Mouse (Mus musculus) forelimb bud, embryonic 11.5 days (tissue): Measurements from ENCODE around the gene Ctbp2.

ENCODE experiments used
- DNase-seq: peaks from one replicate; pipeline ENCODE4 v3.0.0-alpha.2; 2012; ENCODE audit warnings: low read depth, low spot score

Gene Ctbp2

DNA sequence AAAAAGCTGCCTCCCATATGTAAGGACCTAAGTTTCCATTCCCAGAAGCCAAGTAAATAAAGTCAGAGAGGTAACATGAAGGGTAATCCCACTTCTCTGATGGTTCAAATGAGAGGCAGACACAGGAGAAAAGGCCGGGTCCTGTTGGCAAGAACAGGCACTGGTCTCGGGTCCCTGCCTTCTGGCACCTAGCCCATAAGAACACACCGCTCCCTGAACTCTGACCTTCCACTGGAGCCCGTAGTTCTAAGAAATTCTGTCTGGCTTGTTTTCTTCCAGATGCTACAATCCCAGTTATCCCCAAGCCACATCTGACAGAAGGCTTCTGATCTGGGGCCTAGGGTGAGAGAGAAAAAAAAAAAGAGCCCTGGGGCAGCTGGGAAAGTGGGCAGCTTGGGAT, 35.7 kb downstream of the Ctbp2 start:
- DNase-seq, result no peak

DNA sequence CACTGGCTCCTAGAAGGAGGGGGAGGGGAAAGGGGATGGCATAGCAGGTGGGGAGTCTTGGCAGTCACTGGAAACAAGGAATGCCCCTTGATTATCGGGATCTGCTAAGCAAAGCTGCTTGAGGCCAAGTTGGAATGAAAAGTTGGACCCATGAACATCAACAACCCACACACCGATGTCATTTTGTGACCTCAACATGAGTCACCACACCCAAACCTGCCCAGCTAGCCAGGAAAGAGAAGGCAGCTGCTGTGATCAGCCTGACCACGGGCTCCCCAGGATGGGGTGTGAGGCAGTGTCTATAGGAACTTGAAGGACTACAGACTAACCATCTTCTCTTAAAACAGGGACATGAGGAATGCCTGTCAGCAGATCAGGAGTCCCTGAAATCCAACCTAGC, 38.7 kb downstream of the Ctbp2 start:
- DNase-seq, result no peak

DNA sequence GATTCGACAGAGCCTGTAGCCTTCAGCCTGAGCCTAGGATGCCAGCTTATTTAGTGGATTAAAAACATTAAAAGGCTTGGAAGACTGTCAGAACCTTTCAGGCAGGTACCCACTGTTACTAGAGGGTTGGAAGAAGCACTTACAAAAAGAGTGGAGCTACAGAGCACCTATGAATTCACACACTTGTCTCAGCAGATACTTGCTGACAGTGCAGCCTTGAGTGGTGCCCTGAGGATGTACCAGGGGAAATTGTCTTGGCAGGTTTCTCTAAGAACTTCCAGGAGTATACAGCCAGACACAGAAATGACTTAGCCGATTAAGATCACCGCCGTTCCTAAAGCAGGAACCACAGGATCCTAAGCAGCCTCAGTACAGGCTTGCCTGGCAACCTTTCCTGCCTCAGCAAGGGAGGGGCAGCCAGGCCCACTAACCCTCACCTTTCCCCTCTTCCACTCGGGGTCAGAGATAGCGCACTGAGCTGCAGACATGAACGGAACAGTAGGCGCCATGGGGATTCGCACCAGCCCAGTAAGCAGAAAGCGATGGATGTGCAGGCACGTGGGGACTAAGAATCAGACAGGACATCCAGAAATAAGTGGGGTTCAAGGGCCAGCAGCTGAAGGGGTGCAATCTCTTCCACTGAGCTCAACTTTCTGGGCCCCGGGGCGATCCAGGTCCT, 40.1 kb downstream of the Ctbp2 start:
- DNase-seq, result no peak

DNA sequence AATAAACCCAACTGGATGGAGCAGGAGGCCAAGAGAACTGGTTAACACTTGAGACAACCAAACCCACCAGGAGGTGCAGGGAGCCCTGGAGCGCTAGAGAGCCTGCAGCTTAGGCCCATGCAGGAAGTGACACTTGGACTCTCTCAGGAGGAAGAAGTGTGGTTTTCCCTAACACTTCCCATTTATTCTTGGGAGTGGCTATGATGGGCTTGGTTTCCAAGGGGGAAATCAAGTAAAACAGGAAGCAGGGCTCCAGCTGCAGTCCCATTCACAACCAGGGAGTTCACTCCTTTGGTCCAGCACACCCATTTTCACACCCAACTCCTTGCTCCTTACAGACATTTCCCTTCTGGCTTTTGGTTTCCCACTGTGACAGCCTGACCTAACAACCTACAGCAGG, 45.2 kb downstream of the Ctbp2 start:
- no peak for DNase-seq

DNA sequence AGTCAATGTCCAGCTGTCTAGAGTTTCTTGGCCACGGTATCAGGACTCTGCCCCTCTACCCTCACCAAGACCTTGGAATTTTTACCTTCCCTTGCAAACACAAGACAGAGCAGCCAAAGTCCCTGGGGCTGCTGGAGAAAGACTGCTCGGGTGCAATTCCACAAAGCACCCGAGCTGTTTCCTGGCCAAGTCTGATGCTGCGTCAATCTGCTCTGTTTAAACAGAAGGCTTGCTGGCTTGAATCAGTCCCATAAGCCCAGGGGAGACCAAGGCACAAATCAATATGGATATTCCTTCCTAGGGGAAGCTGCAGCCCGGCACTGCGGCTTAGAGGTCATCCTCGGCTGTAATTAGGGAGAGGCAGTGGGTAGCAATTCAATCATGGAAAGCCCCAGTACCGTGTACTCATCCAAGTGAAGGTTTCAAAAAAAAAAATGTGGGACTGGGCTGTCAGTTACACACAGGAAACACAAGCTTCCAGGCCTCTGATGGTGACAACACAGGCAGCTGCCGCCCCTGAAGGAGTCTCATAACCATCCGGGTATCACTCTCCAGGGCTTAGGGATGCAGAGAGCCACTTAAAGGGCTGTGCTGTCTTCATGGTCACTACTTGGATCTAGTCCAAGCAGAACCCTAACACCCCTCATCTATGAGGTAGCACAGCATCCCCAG, 49.6 kb downstream of the Ctbp2 start:
- DNase-seq, result no peak

DNA sequence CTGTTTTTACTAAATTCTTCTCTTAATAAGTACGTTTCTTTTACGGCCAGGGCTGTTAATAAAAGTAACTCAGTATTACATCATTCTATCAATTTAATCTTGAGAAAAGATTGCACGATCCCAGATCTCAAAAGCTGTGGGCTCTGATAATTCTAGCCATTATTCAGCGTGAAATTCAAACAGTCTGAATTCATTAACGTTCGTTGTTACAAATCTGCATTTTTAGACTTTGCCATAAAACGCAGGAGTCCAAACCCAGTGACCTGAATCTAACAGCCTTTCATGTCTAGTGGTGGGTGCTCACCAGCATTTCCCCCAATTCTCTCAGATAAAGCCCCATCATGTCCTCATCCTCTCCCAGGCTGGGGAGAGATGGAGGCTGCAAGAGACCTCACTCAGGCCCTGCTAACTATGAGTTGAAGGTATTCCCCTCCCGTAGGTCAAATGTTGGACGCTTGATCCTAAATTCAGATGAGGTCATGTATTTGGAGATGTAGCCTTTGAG, 51.0 kb downstream of the Ctbp2 start:
- no peak for DNase-seq

DNA sequence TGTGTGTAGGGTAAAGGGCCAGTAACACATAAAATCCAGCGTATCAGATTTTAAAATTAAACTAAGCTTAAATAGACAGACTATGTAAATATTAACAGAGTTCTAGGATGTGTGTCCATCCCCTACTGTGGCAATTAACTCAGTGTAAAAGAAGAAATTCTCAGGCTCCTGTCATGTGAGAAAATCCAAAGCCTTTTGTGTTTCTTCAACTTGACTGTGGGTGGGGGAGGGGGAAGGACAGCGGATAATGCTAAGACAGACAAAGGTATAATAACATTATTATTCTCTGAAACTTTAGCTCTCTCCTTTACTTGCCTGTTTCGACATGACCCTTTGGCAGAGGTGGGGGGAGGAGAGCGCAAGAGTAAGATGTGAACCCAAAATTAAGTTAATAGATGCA, 51.6 kb downstream of the Ctbp2 start:
- DNase-seq, result no peak

DNA sequence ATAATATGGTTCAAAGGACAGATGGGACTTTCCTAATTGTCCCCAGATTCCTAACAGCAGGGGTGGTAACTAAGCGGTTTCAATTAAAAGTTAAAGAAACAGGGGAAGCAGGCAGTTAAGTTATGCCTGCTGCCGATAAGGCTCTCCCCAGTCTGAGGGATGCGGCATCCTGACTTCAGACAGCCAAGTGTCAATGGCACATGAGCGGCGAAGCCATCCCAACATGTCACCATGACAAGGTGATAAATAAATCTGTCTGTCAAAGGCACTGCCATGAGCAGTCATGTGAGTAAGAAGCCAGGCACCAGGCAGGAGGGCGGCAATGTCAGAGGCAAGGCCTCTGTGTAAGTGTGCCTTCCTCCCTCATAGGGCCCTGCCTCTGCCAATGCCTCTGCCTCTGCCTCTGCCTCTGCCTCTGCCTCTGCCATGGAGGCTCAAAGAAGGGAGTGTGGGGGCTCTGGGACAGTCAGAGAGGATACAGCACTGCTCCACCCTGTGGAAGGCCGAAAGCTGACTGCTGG, 56.8 kb downstream of the Ctbp2 start:
- DNase-seq, result no peak

DNA sequence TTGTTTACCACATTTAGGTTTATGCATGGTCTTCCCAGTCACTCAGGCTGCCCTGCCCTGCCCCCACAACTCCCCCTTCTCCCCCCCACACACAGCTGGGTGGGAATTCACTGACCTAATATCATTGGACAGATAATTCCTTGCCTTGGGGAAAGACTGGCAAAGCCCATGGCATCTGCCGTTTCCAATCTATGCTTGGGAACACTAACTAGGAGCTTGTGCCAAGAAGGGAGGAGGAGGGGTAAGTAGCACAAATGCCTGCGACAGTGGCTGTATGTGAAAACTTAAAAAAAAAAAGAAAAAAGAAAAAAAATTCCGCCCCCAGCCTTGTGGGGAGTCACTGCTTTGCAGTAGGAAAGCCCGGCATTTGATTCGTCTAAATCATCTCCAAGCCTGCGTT, 57.4 kb downstream of the Ctbp2 start:
- DNase-seq, result no peak

DNA sequence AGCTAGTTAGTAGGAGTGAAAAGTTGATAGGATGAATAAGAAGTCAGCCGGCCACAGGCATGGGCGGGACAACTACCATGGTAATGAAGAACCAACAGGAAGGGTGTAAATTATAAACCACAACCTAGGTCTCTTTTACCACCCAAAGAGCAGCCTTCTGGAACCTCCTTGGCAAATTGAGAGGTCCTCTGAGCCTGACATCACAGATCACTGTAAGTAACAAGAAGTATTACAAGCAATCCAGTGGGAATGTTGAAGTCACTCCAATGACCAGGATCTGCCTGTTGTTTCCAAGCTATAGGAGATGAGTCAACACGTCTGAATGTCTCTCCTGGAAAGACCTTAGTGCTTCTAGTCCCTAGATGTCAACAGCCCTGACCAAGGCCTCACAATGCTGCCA, 62.1 kb downstream of the Ctbp2 start:
- no peak for DNase-seq

DNA sequence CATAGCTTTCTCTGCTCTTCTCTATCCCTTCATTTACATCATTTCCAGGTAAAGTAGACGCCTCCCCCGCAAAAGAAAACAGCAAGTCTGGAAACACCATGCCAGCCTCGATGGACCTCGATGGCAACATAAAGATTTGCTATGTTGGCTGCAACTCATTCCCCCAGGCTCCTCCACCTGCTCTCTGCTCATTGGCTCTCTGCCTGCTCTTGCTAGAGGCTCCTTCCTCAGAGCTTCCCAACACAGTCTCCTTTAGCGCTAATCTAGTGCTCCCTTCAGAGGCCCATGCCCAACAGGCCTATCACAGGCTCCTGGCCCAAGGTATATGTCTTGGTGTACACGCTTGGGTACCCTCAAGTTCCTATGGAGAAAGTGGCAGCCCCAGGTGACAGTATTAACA, 64.0 kb downstream of the Ctbp2 start:
- DNase-seq, result no peak

DNA sequence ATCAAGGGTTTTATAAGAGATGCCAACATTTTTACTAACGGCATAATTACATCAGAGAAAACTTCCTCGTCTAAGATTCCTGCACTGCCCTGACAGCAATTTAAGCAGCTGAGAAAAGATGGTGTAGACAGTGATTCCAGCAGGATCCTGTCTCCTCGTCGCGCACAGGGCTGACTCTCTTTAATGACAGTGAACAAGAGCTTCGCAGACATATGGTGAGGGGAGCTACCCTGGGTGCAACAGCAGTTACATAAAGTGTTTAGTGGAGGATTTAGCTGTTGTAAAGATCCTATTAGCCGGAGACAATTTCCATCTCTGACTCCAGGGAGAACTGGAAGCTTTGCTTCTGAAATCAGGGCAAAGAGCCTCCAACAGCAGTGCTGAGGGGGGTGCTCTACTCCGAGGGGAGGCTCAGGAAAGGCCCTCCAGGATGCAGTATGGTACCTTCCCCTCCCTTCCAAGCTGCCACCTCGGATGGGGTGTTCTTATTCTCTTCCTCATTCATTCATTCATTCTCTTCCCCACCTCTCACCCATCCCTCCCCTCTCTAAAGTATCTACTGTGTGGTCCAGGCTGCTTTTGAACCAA, 64.5 kb downstream of the Ctbp2 start:
- DNase-seq, result no peak

DNA sequence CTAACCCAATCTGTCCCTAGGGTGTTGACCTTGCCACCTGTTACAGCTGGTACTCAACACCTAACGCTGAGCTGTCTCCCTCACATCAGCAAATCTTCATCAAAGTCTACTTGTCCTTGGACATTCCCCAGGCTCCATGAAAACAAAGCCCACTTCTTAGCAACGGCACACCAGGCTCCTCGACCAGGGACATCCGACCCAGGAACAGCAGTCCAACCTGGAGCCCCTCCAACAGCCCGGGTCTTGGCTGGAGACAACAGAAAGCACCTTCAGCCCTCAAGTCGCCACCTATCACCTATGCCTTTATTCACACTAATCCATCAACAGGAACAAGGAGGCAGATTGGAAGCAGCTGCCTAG, 65.0 kb downstream of the Ctbp2 start:
- DNase-seq, result no peak

DNA sequence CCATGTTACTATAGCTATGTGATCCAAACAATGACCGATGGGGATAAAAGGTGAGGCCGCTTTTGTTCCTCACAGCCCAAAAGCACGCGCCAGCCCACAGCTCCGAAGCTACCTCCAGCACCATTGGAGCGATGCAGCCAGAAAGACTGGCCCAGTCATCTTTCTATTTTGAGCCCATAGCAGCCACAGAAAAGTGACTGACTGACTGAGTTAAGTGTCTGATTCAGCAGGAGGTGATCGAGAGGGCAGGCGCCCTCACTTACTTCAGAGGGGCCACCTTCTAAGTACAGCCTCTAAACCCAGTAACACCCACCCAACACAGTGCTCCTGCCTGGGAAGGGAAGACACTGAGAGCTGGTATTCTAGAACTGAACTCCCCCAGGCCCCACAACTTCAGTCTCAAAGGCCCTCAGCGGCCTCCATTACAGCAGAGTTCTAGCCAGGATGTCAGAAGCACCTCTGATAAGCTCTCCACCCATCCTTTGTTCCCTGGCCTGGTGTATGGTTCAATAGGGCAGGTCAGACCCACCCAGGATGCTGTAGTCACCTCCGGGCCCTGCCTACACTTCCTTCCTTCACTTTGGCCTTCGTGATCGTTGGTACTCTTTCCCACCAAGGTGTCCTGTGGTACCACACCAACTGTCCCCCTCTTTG, 65.5 kb downstream of the Ctbp2 start:
- DNase-seq, result no peak

DNA sequence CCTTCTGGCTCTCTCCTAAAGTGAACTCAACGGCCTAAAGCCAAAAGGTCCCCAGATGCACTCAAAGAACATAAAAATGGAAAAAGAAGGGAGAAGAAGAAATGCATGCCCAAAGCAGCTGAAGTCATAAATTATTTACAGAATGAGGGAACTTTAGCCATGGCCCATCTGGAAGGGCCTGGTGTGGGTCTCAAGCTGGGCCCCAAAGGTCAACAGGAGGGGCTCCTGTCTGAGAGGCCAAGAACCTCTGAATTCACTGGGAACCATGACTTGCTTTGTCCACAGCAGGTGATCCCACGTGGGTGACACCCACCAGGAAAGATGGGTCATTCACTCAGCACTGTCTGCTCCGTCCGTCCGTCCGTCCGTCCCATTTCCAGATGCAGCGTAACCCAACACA, 67.2 kb downstream of the Ctbp2 start:
- no peak for DNase-seq

DNA sequence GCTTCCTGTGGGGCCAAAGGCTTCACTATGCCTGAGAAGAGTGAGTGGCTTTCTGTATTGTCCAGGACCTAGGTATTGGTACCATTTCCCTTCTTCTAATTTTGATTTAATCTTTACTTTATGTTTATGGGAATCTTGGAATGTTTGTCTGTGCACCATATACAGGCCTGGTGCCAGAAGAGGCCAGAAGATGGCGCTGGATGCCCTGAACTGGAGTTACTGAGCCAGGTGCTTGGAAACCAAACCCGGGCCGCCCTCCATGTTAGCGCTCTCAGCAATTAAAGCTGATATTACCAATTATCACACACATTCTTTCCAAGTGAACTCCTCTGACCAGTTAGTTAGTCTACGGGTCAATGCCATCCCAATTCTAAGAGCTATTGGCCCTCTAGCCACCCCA, 69.7 kb downstream of the Ctbp2 start:
- DNase-seq, result no peak

DNA sequence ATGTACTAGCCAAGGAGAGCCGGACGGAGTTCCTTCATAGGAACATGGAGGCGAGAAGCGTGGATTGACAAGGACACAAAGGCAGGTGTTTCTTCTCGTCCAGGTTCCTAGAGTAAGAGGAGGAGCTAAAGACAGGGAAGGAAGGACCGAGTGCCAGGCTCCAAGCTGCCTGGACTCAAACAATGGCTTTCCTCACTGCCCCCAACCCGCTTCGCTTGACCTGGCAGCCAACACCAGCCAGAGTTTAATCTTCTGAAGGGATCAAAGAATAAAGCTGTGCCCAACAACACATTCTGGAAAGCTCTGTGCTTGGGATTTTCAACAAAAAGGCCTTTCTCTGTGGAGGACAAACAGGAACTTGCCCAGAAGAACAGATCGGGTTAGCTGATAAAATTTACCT, 70.4 kb downstream of the Ctbp2 start:
- DNase-seq, result no peak

DNA sequence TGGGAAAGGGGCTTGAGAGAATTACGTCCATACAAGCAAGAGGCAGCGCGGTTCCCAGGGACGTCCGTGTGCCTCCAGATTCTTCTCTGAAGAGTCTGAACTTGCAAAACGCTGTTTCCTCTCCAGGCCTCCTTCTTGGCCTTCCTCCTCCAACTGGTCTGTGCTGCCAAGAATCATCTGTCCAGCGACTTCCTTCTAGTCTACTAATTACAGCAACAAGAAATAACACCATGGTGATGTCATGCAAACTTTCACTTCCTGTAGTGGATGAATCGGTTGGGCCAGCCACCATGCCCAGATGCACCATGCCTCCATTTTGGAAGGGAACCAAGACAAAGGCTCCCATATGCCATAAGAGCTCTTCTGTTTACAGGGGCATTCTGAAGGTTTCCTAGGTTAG, 71.3 kb downstream of the Ctbp2 start:
- no peak for DNase-seq

DNA sequence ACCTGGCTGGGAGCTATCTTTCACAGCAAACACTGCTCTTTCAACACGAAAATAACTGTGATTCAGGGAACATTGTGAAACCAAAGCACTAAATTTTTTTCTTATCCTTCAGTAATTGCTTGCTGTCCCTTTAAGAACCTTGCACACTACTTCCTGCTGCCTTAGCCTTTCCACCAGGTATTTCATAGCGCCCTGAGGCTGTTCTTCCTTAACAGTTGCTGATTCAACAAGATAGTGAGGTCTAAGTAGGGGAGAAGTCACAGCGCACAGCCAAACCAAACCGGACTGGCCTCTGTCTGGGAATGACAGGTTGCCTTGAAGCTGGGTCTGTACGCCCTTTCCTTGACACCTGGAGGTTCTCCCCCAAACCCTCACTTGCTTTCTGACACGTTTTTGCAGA, 73.5 kb downstream of the Ctbp2 start:
- DNase-seq, result no peak

DNA sequence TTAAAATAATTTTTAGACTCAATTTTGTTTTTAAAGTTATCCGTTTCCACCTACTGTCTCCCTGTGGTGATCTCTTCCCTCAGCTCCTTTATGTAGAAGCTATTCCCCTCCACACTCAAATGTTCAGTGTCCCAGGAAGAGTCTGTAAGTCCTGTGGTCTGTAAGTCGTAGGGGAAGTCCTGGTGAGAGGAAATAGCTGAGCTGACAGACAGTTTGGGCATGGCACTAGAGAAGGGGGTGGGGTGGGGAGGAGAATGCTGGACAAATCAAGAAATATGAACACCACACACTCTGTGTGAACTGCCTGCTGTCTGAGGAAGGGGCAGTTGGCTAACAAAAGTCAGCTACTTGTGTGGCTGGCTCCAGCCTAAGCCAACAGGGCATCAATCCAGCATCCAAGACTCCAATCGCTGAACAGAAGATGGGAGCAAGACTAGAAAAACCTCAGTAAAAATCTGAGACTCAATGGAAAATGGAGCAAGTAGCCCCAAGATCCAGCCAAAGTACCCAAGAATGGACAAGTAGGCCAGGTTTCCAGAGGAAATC, 76.0 kb downstream of the Ctbp2 start:
- DNase-seq, result no peak

DNA sequence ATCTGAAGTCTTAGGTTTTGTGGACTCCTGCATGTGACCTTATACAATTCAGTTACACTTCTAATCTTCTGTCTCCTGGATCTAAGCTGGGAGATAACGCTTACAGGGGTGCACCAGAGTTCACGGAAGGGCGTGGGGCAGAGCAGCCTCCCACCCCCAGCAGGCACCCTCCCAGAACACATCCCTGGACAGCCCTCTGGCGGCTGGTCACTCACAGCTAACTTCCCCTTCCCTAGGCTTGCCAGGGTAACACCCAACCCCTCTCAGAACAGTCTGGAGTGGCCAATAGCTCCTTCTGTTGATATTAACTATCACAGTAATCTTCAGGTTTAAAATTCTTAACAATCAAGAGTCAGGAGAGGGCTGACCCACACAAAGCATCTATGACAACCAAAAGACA, 76.9 kb downstream of the Ctbp2 start:
- no peak for DNase-seq

DNA sequence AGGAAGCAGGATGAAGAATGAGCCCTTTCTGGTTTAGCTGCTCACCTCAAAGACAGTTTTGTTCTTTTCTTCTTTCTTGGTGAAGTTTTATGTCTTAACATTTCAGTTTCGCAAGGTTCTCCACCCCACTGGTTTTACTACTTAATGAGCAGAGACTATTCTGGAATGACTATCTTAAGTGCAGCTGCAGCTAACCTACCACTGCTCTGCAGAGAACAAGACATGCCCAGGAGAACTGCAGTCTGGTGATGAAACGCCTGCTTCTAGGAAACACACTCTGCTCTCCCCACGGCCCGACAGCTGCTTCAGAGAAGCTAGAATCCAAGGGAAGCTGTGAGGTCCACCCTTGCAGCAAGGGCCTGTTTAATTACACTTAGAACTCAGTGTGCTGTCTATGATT, 79.4 kb downstream of the Ctbp2 start:
- no peak for DNase-seq
